Mouse (Mus musculus) embryonic facial prominence, embryonic 10.5 days (tissue): Measurements from ENCODE around the gene Nfib. TPM values are rescaled to one million over a fixed set of nuclear protein-coding genes. Genes with fewer than 3 reads are reported as not detected.
A peak's percentile ranks its signal among the peaks of the same experiment; 100 is the strongest.

Experiments used
- DNase-seq: peaks from one replicate; pipeline ENCODE4 v3.0.0-alpha.2; 2017; ENCODE audit warnings: low spot score
- H3K27ac ChIP-seq: fragments of 300-500 bp; sonication (generic); replicated peaks from 2 replicates; pipeline ENCODE4 v1.5.1; 2016; ENCODE audit warnings: mild to moderate bottlenecking
- H3K27me3 ChIP-seq: fragments of 300-500 bp; sonication (generic); replicated peaks from 2 replicates; pipeline ENCODE4 v1.6.1; 2016; ENCODE audit warnings: low read depth, mild to moderate bottlenecking; ENCODE audit not compliant: poor library complexity, severe bottlenecking
- H3K36me3 ChIP-seq: fragments of 300-500 bp; sonication (generic); replicated peaks from 2 replicates; pipeline ENCODE4 v1.6.1; 2016; ENCODE audit warnings: mild to moderate bottlenecking, moderate library complexity
- H3K4me1 ChIP-seq: fragments of 300-500 bp; sonication (generic); 2 replicates; pipeline ENCODE4 v1.6.1; 2016
- H3K4me3 ChIP-seq: fragments of 300-500 bp; sonication (generic); 2 replicates; pipeline ENCODE4 v1.5.1; 2016; ENCODE audit warnings: mild to moderate bottlenecking, moderate library complexity
- H3K9me3 ChIP-seq: fragments of 300-500 bp; sonication (generic); 2 replicates; pipeline ENCODE4 v1.6.1; 2016; ENCODE audit warnings: mild to moderate bottlenecking
- WGBS: fragments of 180-500 bp; shearing (Covaris S2); methylation state at CpG from one replicate; pipeline ENCODE4 v1.1.7; 2016; 5-methylcytosine and 5-hydroxymethylcytosine counted together
- polyA plus RNA-seq: library from polyadenylated mRNA; unstranded; fragments of >200 nt; fragmentation: Nextera tagmentation; extraction: Ambion mirVana; gene quantifications from 2 replicates; pipeline ENCODE4 v1.2.1, GENCODE M21; 2016

Nfib gene
- polyA plus RNA-seq, 1 experiment from 2014 or later: 26.7 TPM

- 74% methylated on average over 2 of the region's 2 CpGs for WGBS
- DNase-seq: no peak
- no peak overlapping the region for H3K27ac ChIP-seq
- peaks cover 38% of the 10 kb centered on the region for H3K4me1 ChIP-seq
- H3K4me3 ChIP-seq: no peak overlapping the region
- no peaks in the 10 kb centered on the region for H3K27me3 ChIP-seq
- no peaks in the 10 kb centered on the region for H3K9me3 ChIP-seq
- no peaks in the 10 kb centered on the region for H3K36me3 ChIP-seq
These were observed 307.3 kb downstream of the Nfib start for GRCm38 (mm10) chr4:82398282-82398681.

DNA sequence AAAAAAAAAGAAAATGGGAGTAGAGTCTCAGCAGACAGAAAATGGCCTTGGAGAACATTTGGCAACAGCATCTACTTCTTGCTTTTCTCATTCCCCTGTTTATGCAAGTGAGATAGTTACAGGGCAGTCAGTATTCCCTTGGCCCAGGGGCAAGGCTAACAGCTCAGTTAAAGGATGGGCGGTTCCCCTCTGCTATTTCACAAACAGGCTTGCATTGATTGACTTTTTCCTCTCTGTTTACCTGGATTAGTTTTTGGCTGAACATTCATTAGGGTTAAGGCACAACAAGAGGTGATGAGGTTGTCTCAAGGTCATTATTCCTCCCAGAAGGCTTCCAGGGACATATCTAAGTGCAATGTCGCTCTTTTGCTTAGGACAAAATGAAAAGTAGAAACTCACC is 308.7 kb downstream of the Nfib start:
- no peaks in the 10 kb centered on the region for H3K9me3 ChIP-seq
- no peaks in the 10 kb centered on the region for H3K27me3 ChIP-seq
- H3K36me3 ChIP-seq: no peaks in the 10 kb centered on the region
- no peak overlapping the region for H3K27ac ChIP-seq
- DNase-seq: no peak
- peaks cover 47% of the 10 kb centered on the region for H3K4me1 ChIP-seq
- 92% methylated on average over 2 of the region's 2 CpGs for WGBS
- no peak overlapping the region for H3K4me3 ChIP-seq

GRCm38 (mm10) chr4:82396003-82396402 is 309.5 kb downstream of the Nfib start:
- H3K4me3 ChIP-seq: no peak overlapping the region
- H3K9me3 ChIP-seq: no peaks in the 10 kb centered on the region
- WGBS: 83% methylated on average over 4 of the region's 4 CpGs
- H3K27ac ChIP-seq: no peak overlapping the region
- no peaks in the 10 kb centered on the region for H3K27me3 ChIP-seq
- H3K36me3 ChIP-seq: no peaks in the 10 kb centered on the region
- peaks cover 47% of the 10 kb centered on the region for H3K4me1 ChIP-seq
- no peak for DNase-seq

DNA sequence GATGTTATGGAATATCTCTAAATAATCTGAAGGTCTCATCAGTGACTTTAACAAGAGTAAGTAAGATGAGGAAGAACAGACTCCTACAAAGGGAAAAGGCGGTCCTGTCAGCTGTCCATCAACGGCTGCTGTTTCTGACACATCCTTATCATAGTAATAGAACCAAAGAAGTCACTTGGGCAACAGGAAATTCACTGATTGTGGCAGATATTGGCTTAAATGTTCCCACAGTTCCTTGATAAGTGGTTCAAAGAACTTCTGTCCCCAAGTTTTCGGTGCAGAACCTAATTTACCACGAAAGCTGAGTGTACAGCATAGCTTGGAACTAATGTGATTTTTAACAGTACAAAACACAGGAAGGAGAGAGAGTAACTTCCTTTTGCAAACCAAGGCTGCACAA is 311.2 kb downstream of the Nfib start:
- 76% methylated on average over 4 of the region's 4 CpGs for WGBS
- H3K27me3 ChIP-seq: no peaks in the 10 kb centered on the region

DNA sequence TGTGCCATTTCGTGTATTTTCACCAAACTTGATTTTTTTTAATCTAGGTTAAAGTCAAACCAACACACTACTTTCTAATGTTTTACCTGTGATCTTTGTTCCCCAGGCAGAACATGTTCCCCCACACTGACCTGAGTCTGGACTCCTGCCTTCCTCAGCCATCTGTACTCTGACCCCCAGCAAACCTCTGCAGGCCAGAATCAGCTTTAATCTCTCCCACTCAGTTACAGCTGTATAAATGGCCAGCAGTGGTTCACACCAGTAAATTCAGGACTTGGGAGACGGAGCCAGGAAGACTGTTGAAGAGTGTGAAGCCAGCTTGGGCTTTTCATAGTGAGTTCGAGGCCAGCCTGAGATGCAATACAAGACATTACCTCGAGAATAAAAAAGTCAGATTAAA is 312.5 kb downstream of the Nfib start:
- Histone ChIP-seq H3K36me3 (no peaks in the 10 kb centered on the region), H3K4me1 (peaks cover 28% of the 10 kb centered on the region), H3K27me3 (no peaks in the 10 kb centered on the region), H3K27ac (no peak overlapping the region), H3K4me3 (no peak overlapping the region), H3K9me3 (no peaks in the 10 kb centered on the region)
- DNase-seq: peak; percentile 23
- 76% methylated on average over 4 of the region's 4 CpGs for WGBS

More for the DNA sequence above, 311.2 kb downstream of the Nfib start:
- Histone ChIP-seq H3K4me3 (no peak overlapping the region), H3K4me1 (peaks cover 36% of the 10 kb centered on the region), H3K9me3 (no peaks in the 10 kb centered on the region), H3K27ac (no peak overlapping the region), H3K36me3 (no peaks in the 10 kb centered on the region)
- DNase-seq: no peak

- 68% methylated on average over 9 of the region's 9 CpGs for WGBS
- Histone ChIP-seq H3K4me3 (no peak overlapping the region), H3K27me3 (no peaks in the 10 kb centered on the region), H3K9me3 (no peaks in the 10 kb centered on the region), H3K4me1 (peaks cover 28% of the 10 kb centered on the region), H3K27ac (no peak overlapping the region), H3K36me3 (no peaks in the 10 kb centered on the region)
- DNase-seq: no peak
These were observed 313.1 kb downstream of the Nfib start for GRCm38 (mm10) chr4:82392496-82392895.

DNA sequence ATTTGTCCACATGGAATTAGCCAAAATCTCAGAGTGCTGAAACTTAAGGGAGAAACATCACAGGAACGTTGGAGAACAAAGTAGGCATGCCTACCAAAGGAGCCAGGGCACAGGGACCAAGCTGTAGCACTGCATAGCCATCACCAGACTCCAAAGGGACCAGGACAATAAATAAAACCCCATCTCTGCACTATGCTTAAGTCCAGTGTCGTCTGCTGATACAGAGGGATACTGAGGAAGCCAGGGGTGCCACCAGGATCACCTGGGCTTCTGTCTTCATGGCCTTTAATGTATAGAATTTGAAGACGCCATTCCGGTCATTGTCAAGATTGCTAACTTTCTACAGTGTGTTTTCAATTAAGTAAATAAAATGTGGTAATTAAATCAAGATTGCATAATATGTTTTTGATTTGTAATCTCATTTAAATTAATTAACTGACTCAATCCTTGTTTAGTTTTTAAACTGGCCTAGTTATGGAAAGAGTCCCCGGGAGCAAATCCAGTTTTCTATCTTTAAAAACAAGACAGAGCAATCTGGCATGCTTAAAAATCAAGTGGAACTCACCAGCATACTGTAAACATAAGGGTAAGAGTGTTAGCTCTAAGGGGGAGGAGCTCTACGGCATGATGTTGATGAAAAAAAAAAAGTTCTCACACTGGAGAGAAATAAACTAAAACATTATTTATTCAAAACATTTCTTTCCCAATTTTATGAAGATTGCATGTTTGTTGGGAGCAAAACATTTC is 313.7 kb downstream of the Nfib start:
- Histone ChIP-seq H3K27ac (no peak overlapping the region), H3K36me3 (no peaks in the 10 kb centered on the region), H3K4me3 (no peak overlapping the region), H3K4me1 (peaks cover 30% of the 10 kb centered on the region), H3K9me3 (no peaks in the 10 kb centered on the region), H3K27me3 (no peaks in the 10 kb centered on the region)
- WGBS: 61% methylated on average over 6 of the region's 6 CpGs
- DNase-seq: no peak

DNA sequence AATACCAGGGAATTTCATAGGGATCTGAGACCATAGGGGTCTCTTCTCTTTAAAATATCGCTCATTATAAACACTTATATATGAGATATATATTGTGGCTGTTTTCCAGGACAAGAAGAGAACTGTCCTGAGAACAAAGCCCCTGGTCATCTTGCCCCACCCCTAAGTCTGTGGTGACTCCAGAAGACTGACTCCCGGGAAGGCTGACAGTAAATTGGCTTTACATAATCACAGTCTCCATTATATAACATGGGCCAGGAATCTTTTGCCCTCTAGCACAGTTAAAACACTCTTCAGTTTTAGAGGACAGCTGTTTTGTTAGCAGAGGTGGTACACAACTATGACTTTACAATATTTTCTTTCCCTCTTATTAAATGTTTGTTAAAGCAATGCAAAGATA is 315.0 kb downstream of the Nfib start:
- Histone ChIP-seq H3K36me3 (no peaks in the 10 kb centered on the region), H3K27me3 (no peaks in the 10 kb centered on the region), H3K9me3 (no peaks in the 10 kb centered on the region), H3K27ac (no peak overlapping the region), H3K4me3 (no peak overlapping the region), H3K4me1 (peaks cover 43% of the 10 kb centered on the region)
- no peak for DNase-seq
- 49% methylated on average over 2 of the region's 2 CpGs for WGBS

GRCm38 (mm10) chr4:82389876-82390275 is 315.7 kb downstream of the Nfib start:
- no peak for DNase-seq
- Histone ChIP-seq H3K9me3 (no peaks in the 10 kb centered on the region), H3K4me1 (peaks cover 43% of the 10 kb centered on the region), H3K27ac (no peak overlapping the region), H3K4me3 (no peak overlapping the region), H3K27me3 (no peaks in the 10 kb centered on the region), H3K36me3 (no peaks in the 10 kb centered on the region)
- WGBS: 85% methylated on average over 1 of the region's 1 CpGs

- DNase-seq: no peak
- 89% methylated on average over 4 of the region's 4 CpGs for WGBS
- H3K27ac ChIP-seq: no peak overlapping the region
- H3K4me1 ChIP-seq: peaks cover 48% of the 10 kb centered on the region
- no peak overlapping the region for H3K4me3 ChIP-seq
- H3K36me3 ChIP-seq: no peaks in the 10 kb centered on the region
- H3K27me3 ChIP-seq: no peaks in the 10 kb centered on the region
- H3K9me3 ChIP-seq: no peaks in the 10 kb centered on the region
These were observed 317.9 kb downstream of the Nfib start for GRCm38 (mm10) chr4:82387620-82388019.

- no peak for DNase-seq
- WGBS: 71% methylated on average over 4 of the region's 4 CpGs
These were observed 319.1 kb downstream of the Nfib start for GRCm38 (mm10) chr4:82386222-82386993.

GRCm38 (mm10) chr4:82385638-82386037 is 319.9 kb downstream of the Nfib start:
- DNase-seq: no peak
- Histone ChIP-seq H3K9me3 (no peaks in the 10 kb centered on the region), H3K27ac (no peak overlapping the region), H3K36me3 (0 out of 2 replicates have a peak, but pooled peaks cover 4% of the 10 kb centered on the region), H3K4me3 (no peak overlapping the region), H3K27me3 (no peaks in the 10 kb centered on the region), H3K4me1 (peaks cover 28% of the 10 kb centered on the region)
- WGBS: 77% methylated on average over 4 of the region's 4 CpGs

More at GRCm38 (mm10) chr4:82386222-82386993, 319.1 kb downstream of the Nfib start:
- no peak overlapping the region for H3K4me3 ChIP-seq
- peaks cover 36% of the 10 kb centered on the region for H3K4me1 ChIP-seq
- no peak overlapping the region for H3K27ac ChIP-seq
- no peaks in the 10 kb centered on the region for H3K36me3 ChIP-seq
- H3K9me3 ChIP-seq: no peaks in the 10 kb centered on the region
- no peaks in the 10 kb centered on the region for H3K27me3 ChIP-seq
